Mouse (Mus musculus): Measurements from ENCODE around the gene Kcna6.
A peak's percentile ranks its signal among the peaks of the same experiment; 100 is the strongest.

The Kcna6 gene

DNA sequence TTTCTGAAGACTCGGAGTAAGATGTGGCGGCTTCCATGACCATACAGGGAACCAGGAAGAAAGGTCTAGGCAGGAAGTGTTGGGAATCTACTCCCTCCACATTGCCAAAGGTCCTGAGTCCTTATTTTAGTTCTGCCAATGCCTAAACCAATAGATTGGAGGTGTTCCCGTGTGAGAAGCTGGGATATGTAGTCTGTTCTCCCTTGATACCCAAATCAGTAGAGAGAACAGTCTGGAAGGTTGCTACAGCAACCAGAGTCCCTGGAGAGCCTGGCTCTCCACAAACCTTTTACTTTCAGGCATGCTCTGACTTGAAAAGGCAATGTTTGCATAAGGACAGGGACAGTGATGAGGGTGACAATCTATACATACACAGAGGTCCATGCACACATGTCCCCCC, 4.7 kb downstream of the Kcna6 start:
- DNase-seq (ENCODE audit: low spot score): no peak

GRCm38 (mm10) chr6:126732645-126733044, 7.8 kb downstream of the Kcna6 start:
- no peak for DNase-seq (ENCODE audit: low spot score)

DNA sequence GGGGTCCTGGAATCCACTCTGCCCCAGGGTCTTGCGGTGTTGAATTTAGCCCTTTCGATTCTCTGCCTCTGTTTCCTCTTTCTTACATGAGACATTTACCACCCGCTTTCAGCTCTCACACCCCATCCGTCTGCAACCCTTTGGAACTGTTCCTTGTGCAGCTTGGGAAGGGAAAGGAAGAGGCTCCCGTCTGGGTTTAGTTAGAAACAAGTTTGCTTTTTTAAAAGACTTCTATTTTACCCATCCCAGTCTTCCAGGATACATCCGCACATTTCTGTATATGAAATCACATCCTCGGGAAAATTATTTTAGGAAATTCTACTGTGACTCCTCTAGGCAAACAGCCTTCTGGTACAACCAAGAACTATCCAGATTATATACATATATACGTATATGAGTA, 11.7 kb downstream of the Kcna6 start:
- DNase-seq (ENCODE audit: low spot score): no peak

DNA sequence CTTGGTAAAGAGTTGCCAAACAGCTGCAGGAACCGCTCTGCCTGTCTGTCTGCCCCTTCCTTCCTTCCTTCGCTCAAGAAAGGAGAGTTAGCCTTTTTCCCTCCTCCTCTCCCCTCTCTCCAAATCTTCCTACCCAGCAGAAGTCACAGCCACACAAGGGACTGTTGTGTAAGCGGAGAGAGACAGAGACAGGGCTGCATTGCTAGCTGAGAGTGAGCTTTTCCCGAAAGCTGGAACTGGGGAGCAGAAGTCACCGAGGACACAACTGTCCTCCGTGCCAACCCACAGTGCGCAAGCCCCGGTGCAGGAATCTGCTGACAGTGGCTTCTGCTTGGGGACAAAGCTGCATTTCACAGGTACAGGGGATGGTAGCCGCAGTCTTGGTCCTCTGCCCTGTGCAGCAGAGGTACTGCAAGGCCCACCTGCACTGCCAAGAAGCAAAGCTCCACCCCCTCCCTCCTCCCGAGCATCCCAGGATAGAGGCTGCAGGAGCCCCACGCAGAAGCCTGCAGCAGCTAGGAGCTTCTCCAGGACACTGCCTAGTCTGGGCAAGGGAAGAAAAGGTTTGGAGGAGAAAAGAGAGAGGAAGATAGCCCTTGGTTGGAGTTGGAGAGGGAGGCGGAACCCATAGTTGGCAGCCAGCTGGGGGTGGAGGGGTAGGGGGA, 21.9 kb downstream of the Kcna6 start:
- DNase-seq (ENCODE audit: low spot score): no peak

GRCm38 (mm10) chr6:126712531-126712930, 27.9 kb downstream of the Kcna6 start:
- DNase-seq (ENCODE audit: low spot score): no peak

GRCm38 (mm10) chr6:126705936-126706335, 34.5 kb downstream of the Kcna6 start:
- no peak for DNase-seq (ENCODE audit: low spot score)

DNA sequence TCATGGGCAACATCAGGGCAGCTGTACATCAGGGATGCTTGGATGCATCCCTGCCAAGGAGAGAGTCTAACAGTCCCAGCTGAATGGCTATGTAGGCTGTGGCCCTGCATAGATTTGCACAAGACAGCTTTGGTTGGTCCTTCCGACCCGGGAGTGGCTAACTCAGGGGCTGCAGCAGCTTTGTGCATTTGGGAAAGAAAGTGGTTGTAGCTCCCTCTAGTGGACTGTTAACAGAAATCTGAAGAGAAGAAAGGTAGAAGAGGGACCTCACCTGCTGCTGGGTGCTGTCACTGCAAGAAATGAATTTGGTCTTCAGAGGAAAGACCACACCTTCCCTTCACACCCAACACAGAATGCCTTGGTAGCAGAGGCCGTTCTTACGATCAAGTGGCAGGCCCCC, 36.0 kb downstream of the Kcna6 start:
- DNase-seq (ENCODE audit: low spot score): no peak

GRCm38 (mm10) chr6:126702116-126702515, 38.4 kb downstream of the Kcna6 start:
- DNase-seq (ENCODE audit: low spot score): peak; percentile 2

GRCm38 (mm10) chr6:126701196-126701595, 39.3 kb downstream of the Kcna6 start:
- DNase-seq (ENCODE audit: low spot score): no peak

DNA sequence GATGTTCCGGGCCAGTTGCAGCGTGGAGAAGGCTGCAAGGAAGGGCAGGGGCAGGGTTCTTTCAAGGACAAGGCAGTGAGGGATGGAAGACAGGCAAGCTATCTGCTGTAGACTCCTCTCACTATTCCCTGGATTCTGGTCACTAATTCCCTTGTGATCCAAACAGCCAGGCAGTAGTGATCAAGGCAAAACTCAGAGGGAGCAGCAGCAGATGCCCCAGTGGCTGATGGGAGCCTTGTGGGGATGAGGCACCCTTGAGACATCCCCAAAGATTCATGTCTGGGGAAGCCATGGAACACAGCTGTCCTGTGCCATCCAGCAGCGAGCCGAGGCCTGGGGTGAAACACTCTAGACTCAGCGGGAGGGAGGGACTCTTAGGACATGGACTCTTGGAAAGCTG, 40.5 kb downstream of the Kcna6 start:
- no peak for DNase-seq (ENCODE audit: low spot score)

DNA sequence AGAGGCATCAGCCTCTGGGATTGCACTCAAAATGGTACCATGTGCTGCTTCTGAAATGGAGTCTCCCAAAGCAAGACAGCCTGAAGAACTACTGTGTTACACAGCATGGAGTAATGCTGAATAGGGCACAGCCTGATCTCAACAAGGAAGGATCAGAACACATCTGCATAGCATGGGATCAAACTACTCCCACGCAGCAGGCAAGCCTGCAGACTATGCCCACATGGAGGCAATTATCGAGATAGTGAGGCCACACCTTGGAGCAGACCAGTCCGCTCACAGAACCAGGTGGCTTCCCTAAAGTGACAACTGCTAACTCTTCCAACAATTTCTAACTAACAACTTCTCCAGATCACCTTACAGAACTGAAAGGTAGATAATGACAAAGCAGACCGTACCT, 53.4 kb downstream of the Kcna6 start:
- no peak for DNase-seq (ENCODE audit: low spot score)

- DNase-seq (ENCODE audit: low spot score): no peak
Observed at GRCm38 (mm10) chr6:126685135-126685534, 55.3 kb downstream of the Kcna6 start.

DNA sequence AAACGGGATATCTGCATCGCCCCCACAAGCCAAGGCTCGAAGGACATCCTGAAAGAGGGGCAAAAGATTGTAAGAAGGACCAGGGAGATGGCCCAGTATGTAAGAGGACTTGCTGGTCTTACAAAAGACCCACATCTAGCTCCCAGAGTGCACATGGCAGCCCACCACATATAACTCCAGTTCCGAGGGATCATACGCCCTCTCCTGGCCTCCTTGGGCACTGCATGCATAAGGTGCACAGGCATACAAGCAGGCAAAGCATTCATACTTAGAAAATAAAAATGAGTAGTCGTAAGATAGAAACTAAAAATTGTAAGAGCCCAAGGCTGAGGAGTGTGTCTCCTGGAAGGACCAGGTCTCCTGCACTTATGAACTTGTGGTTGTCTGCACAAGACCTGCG, 61.5 kb downstream of the Kcna6 start:
- no peak for DNase-seq (ENCODE audit: low spot score)

- no peak for DNase-seq (ENCODE audit: low spot score)
Observed at GRCm38 (mm10) chr6:126667001-126667400, 73.5 kb downstream of the Kcna6 start.

GRCm38 (mm10) chr6:126666091-126666490, 74.4 kb downstream of the Kcna6 start:
- DNase-seq (ENCODE audit: low spot score): no peak

DNA sequence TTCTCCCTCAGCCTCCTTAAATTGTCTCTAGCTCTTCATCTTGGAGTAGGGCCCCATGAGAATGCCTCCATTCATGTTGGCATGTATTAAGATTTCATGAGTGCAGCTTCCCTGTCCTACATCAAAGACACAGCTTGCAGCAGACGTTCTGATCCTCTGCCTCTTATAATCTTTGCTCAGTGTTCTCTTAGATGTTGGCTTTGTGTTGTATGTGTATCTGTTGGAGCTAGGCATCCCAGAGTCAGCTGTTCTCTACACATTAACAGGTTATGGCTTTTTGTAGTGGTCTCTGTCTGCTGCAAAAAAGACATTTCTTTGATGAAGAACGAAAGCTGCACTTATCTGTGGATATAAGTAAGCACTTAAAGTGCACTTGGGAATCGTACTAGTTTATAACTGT, 75.9 kb downstream of the Kcna6 start:
- no peak for DNase-seq (ENCODE audit: low spot score)

All from spleen, adult 12 weeks (tissue).